Mouse (Mus musculus): ENCODE measurements around the gene Tbc1d4. TPM values are rescaled to one million over a fixed set of nuclear protein-coding genes. Genes with fewer than 3 reads are reported as not detected.

The Tbc1d4 gene
- polyA plus RNA-seq, 1 experiment from 2014 or later: 4.1 TPM

GRCm38 (mm10) chr14:101559446-101559845 lies 49.5 kb downstream of the Tbc1d4 start:
- no peaks in the 10 kb centered on the region for H3K36me3 ChIP-seq (ENCODE audit: control insufficient read depth, insufficient read depth, low read length)
- no peaks in the 10 kb centered on the region for H3K4me1 ChIP-seq (ENCODE audit: control insufficient read depth, insufficient read depth, low read length)
- no peak overlapping the region for H3K27ac ChIP-seq (ENCODE audit: low read depth, low read length)
- 75% methylated on average over 3 of the region's 3 CpGs for WGBS
- H3K27me3 ChIP-seq (ENCODE audit: control insufficient read depth, insufficient read depth, low read length): no peaks in the 10 kb centered on the region
- no peak for DNase-seq (ENCODE audit: low spot score, missing footprints)
- no peak for ATAC-seq (ENCODE audit: low FRiP score)
- no peak overlapping the region for H3K9ac ChIP-seq (ENCODE audit: low read length)
- no peak overlapping the region for H3K4me3 ChIP-seq (ENCODE audit: low read depth, low read length)
- H3K4me2 ChIP-seq: no peak overlapping the region
- no peaks in the 10 kb centered on the region for H3K9me3 ChIP-seq (ENCODE audit: control insufficient read depth, low read length)

- Histone ChIP-seq H3K27me3 (ENCODE audit: control insufficient read depth, insufficient read depth, low read length) (no peaks in the 10 kb centered on the region), H3K9me3 (ENCODE audit: control insufficient read depth, low read length) (no peaks in the 10 kb centered on the region), H3K4me3 (ENCODE audit: low read depth, low read length) (no peak overlapping the region), H3K4me1 (ENCODE audit: control insufficient read depth, insufficient read depth, low read length) (no peaks in the 10 kb centered on the region), H3K4me2 (no peak overlapping the region), H3K36me3 (ENCODE audit: control insufficient read depth, insufficient read depth, low read length) (no peaks in the 10 kb centered on the region), H3K9ac (ENCODE audit: low read length) (no peak overlapping the region), H3K27ac (ENCODE audit: low read depth, low read length) (no peak overlapping the region)
- ATAC-seq (ENCODE audit: low FRiP score) (no peak), DNase-seq (ENCODE audit: low spot score, missing footprints) (no peak)
- 86% methylated on average over 20 of the region's 20 CpGs for WGBS
Observed at GRCm38 (mm10) chr14:101548885-101549573, 60.0 kb downstream of the Tbc1d4 start.

DNA sequence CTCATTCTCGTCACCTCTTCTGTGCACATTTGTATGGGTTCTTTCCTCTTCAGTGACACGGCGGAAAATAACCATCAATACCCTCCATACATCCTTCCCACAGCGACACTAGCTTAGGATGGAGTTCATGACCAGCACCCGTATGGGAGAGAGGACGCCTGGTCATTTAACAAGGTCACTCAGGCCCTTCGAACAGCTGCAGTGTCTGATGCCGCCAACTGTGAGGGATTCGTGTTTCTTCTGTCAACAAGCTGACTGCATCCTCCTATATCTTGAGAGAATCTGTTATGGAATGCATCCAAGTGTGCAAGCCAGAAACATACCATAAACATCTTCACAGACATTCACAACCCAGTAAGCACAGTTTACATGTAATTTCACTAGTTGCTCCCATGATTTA lies 67.1 kb downstream of the Tbc1d4 start:
- no peaks in the 10 kb centered on the region for H3K9me3 ChIP-seq (ENCODE audit: control insufficient read depth, low read length)
- no peak overlapping the region for H3K27ac ChIP-seq (ENCODE audit: low read depth, low read length)
- H3K36me3 ChIP-seq (ENCODE audit: control insufficient read depth, insufficient read depth, low read length): no peaks in the 10 kb centered on the region
- ATAC-seq (ENCODE audit: low FRiP score) (no peak), DNase-seq (ENCODE audit: low spot score, missing footprints) (no peak)
- H3K9ac ChIP-seq (ENCODE audit: low read length): no peak overlapping the region
- H3K4me2 ChIP-seq: no peak overlapping the region
- no peak overlapping the region for H3K4me3 ChIP-seq (ENCODE audit: low read depth, low read length)
- WGBS: 85% methylated on average over 9 of the region's 9 CpGs
- no peaks in the 10 kb centered on the region for H3K27me3 ChIP-seq (ENCODE audit: control insufficient read depth, insufficient read depth, low read length)
- H3K4me1 ChIP-seq (ENCODE audit: control insufficient read depth, insufficient read depth, low read length): no peaks in the 10 kb centered on the region

GRCm38 (mm10) chr14:101541141-101541540 lies 67.8 kb downstream of the Tbc1d4 start:
- Histone ChIP-seq H3K4me3 (ENCODE audit: low read depth, low read length) (no peak overlapping the region), H3K27ac (ENCODE audit: low read depth, low read length) (no peak overlapping the region), H3K36me3 (ENCODE audit: control insufficient read depth, insufficient read depth, low read length) (no peaks in the 10 kb centered on the region), H3K27me3 (ENCODE audit: control insufficient read depth, insufficient read depth, low read length) (no peaks in the 10 kb centered on the region), H3K4me2 (no peak overlapping the region), H3K9ac (ENCODE audit: low read length) (no peak overlapping the region), H3K4me1 (ENCODE audit: control insufficient read depth, insufficient read depth, low read length) (no peaks in the 10 kb centered on the region), H3K9me3 (ENCODE audit: control insufficient read depth, low read length) (no peaks in the 10 kb centered on the region)
- 95% methylated on average over 5 of the region's 5 CpGs for whole genome bisulfite sequencing
- DNase-seq (ENCODE audit: low spot score, missing footprints): no peak
- ATAC-seq (ENCODE audit: low FRiP score): no peak

DNA sequence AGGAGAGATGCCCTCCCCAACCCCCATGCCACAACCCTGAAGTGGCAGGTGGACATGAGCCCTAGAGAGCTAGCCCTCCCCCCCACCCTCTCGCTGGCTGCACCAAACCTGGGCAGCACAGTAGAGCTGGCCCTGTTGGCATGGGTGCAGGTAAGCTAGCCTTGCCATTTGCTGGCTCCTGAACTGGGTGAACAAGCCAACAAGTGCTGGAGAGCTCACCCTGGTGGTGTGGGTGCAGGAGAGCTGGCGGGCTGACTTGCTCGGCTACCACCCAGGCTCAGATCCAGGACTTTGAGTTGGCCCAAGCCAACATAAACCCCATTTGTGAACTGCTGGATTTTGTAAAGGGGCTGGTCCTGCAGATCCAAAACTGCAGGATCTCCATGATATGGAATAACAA lies 68.5 kb downstream of the Tbc1d4 start:
- WGBS: 94% methylated on average over 3 of the region's 3 CpGs
- Histone ChIP-seq H3K36me3 (ENCODE audit: control insufficient read depth, insufficient read depth, low read length) (no peaks in the 10 kb centered on the region), H3K4me3 (ENCODE audit: low read depth, low read length) (no peak overlapping the region), H3K27me3 (ENCODE audit: control insufficient read depth, insufficient read depth, low read length) (no peaks in the 10 kb centered on the region), H3K27ac (ENCODE audit: low read depth, low read length) (no peak overlapping the region), H3K4me2 (no peak overlapping the region), H3K9ac (ENCODE audit: low read length) (no peak overlapping the region), H3K4me1 (ENCODE audit: control insufficient read depth, insufficient read depth, low read length) (no peaks in the 10 kb centered on the region), H3K9me3 (ENCODE audit: control insufficient read depth, low read length) (no peaks in the 10 kb centered on the region)
- DNase-seq (ENCODE audit: low spot score, missing footprints) (no peak), ATAC-seq (ENCODE audit: low FRiP score) (no peak)

GRCm38 (mm10) chr14:101537906-101538305 lies 71.1 kb downstream of the Tbc1d4 start:
- 74% methylated on average over 2 of the region's 2 CpGs for WGBS
- ATAC-seq (ENCODE audit: low FRiP score): no peak
- Histone ChIP-seq H3K27me3 (ENCODE audit: control insufficient read depth, insufficient read depth, low read length) (no peaks in the 10 kb centered on the region), H3K9me3 (ENCODE audit: control insufficient read depth, low read length) (no peaks in the 10 kb centered on the region), H3K4me1 (ENCODE audit: control insufficient read depth, insufficient read depth, low read length) (no peaks in the 10 kb centered on the region), H3K4me3 (ENCODE audit: low read depth, low read length) (no peak overlapping the region), H3K36me3 (ENCODE audit: control insufficient read depth, insufficient read depth, low read length) (no peaks in the 10 kb centered on the region), H3K27ac (ENCODE audit: low read depth, low read length) (no peak overlapping the region), H3K9ac (ENCODE audit: low read length) (no peak overlapping the region), H3K4me2 (no peak overlapping the region)
- no peak for DNase-seq (ENCODE audit: low spot score, missing footprints)

GRCm38 (mm10) chr14:101537413-101537812 lies 71.6 kb downstream of the Tbc1d4 start:
- no peak overlapping the region for H3K4me3 ChIP-seq (ENCODE audit: low read depth, low read length)
- no peaks in the 10 kb centered on the region for H3K4me1 ChIP-seq (ENCODE audit: control insufficient read depth, insufficient read depth, low read length)
- no peak overlapping the region for H3K9ac ChIP-seq (ENCODE audit: low read length)
- no peaks in the 10 kb centered on the region for H3K36me3 ChIP-seq (ENCODE audit: control insufficient read depth, insufficient read depth, low read length)
- no peaks in the 10 kb centered on the region for H3K27me3 ChIP-seq (ENCODE audit: control insufficient read depth, insufficient read depth, low read length)
- ATAC-seq (ENCODE audit: low FRiP score) (no peak), DNase-seq (ENCODE audit: low spot score, missing footprints) (no peak)
- H3K27ac ChIP-seq (ENCODE audit: low read depth, low read length): no peak overlapping the region
- no peaks in the 10 kb centered on the region for H3K9me3 ChIP-seq (ENCODE audit: control insufficient read depth, low read length)
- H3K4me2 ChIP-seq: no peak overlapping the region
- WGBS: 80% methylated on average over 1 of the region's 1 CpGs

- H3K9ac ChIP-seq (ENCODE audit: low read length): no peak overlapping the region
- no peaks in the 10 kb centered on the region for H3K27me3 ChIP-seq (ENCODE audit: control insufficient read depth, insufficient read depth, low read length)
- WGBS: 63% methylated on average over 7 of the region's 7 CpGs
- H3K9me3 ChIP-seq (ENCODE audit: control insufficient read depth, low read length): no peaks in the 10 kb centered on the region
- no peak for ATAC-seq (ENCODE audit: low FRiP score)
- H3K4me3 ChIP-seq (ENCODE audit: low read depth, low read length): no peak overlapping the region
- no peak for DNase-seq (ENCODE audit: low spot score, missing footprints)
- H3K27ac ChIP-seq (ENCODE audit: low read depth, low read length): no peak overlapping the region
- H3K4me2 ChIP-seq: no peak overlapping the region
- H3K4me1 ChIP-seq (ENCODE audit: control insufficient read depth, insufficient read depth, low read length): no peaks in the 10 kb centered on the region
- no peaks in the 10 kb centered on the region for H3K36me3 ChIP-seq (ENCODE audit: control insufficient read depth, insufficient read depth, low read length)
Observed at GRCm38 (mm10) chr14:101532090-101532695, 76.8 kb downstream of the Tbc1d4 start.

- ATAC-seq (ENCODE audit: low FRiP score) (no peak), DNase-seq (ENCODE audit: low spot score, missing footprints) (no peak)
- Histone ChIP-seq H3K27me3 (ENCODE audit: control insufficient read depth, insufficient read depth, low read length) (no peaks in the 10 kb centered on the region), H3K4me3 (ENCODE audit: low read depth, low read length) (no peak overlapping the region), H3K9ac (ENCODE audit: low read length) (no peak overlapping the region), H3K27ac (ENCODE audit: low read depth, low read length) (no peak overlapping the region), H3K4me1 (ENCODE audit: control insufficient read depth, insufficient read depth, low read length) (no peaks in the 10 kb centered on the region), H3K9me3 (ENCODE audit: control insufficient read depth, low read length) (no peaks in the 10 kb centered on the region), H3K4me2 (no peak overlapping the region), H3K36me3 (ENCODE audit: control insufficient read depth, insufficient read depth, low read length) (no peaks in the 10 kb centered on the region)
- 58% methylated on average over 2 of the region's 2 CpGs for WGBS
Observed at GRCm38 (mm10) chr14:101530455-101530854, 78.5 kb downstream of the Tbc1d4 start.

Data from midbrain, embryonic 11.5 days (tissue).